Mouse (Mus musculus) right cerebral cortex, adult 18-20 months (tissue): Measurements from ENCODE around the gene Gcg.

ENCODE experiments used
- DNase-seq: peaks from one replicate; pipeline ENCODE4 v3.0.0; 2022; ENCODE audit warnings: mixed read lengths

Gene Gcg

DNA sequence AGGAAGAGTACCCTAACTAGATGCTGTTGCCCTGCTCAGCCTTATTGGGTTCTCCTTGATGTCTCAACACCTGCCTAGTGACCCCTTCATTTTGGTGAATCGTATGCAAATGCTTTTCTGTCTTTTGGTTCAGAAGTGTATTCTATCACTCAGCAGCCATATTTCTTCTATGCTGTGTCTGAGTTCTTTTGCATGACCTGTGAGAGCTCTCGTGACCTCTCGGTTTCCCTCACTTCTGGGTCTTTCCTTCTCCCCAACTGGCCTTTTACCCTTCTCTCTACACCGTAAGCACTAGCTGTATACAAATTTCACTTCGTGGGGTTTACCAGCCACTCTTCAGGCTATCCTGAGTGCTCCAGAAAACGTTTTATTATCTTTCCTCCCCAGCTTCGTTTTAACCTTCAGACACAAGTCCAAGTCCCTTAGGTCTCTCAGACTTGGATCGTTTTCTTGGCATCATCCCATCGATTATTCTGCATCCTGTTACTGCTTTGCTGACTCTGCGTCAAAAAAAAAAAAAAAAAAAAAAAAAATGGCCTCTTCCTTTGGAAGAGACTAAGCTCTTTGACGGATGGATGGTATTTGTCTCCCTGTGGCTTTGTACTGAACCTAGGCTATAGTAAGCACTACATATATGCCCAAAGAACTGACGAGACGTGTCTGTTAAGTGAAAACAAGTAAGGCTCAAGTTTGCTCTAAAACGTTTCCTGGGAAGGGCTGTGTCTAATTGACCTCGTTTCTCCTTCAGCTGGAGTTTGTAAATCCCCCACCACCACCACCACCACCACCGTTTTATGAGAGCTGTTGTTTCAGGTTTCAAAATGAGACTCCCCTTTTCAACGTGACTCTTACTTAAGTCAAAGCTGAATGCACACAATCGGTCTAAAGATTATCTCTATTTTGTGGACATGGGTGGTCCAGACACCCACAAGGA, 23.9 kb downstream of the Gcg start:
- no peak for DNase-seq

DNA sequence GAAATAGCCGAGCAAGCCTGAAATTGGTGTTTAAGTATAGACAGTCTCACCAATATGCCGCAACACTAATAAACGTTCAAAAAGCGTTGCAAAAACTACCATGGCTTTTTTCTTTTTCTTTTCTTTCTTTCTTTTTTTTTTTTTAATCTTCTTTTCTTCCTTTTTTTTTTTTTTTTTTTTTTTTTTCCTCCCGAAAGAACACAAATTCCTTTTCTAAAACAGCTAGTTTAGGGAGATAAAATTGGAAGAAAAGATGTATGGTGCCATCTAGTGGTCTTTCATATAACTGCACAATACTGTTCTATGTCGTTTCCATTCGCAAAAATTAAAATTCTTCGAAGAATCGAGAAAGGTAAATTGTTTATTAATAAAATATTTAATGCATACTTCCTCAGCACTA, 25.4 kb downstream of the Gcg start:
- no peak for DNase-seq

DNA sequence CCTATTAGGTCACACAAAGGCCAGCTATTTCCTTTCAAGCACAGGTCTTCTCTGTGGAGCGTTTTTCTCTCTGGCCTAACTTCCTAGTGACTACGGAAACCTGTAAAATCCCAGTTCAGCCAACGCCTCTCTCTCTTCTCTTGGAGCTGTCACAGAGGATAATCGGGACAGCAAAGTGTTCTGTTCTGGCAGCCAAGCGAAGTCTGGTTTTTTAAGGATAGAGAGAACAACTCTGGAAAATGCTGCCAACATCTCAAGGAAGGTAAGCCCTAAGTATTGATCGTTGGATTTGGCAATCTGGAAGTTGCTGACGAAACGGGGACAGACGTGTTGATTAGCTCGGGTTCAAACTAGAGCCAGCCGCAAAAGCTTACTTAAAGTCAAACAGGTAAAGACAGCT, 28.5 kb downstream of the Gcg start:
- peak; percentile 26 for DNase-seq

DNA sequence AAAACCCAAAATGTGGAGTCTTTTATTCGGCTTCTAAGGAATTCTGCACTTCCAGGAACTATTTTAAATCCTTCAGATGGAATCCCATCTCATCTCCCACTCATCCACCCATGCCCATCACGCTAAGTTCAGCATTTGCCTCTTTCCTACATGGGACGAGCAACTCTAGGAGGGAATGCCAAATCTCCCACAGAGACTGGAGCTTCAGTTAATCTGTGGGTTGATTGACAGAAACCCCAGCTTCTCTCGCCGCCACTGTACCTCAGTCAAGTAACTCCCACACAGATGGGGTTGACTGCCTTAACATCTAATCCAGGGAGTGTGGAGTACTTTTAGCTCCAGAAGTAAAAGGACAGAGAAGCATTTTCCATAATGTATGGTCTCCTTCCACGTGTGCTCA, 29.4 kb downstream of the Gcg start:
- DNase-seq = peak; percentile 75

DNA sequence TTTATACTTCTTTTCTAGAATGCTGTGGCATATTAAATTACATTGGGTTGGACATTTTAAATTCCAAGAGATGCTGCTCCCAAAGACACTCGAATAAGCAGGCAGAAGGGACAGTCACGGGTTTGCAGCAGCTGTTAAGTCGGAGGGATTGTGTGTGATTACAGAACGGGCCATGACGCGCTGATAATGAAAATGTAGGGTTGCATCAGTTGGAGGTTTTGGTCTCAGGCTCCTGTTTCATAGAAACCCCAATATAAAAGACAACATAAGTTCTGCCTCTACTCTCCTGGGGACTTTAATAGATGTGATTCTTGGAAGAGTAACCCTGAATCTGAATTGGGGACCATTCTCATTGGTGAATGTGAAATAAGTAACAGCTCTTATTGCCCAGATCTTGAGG, 33.1 kb downstream of the Gcg start:
- DNase-seq = no peak

DNA sequence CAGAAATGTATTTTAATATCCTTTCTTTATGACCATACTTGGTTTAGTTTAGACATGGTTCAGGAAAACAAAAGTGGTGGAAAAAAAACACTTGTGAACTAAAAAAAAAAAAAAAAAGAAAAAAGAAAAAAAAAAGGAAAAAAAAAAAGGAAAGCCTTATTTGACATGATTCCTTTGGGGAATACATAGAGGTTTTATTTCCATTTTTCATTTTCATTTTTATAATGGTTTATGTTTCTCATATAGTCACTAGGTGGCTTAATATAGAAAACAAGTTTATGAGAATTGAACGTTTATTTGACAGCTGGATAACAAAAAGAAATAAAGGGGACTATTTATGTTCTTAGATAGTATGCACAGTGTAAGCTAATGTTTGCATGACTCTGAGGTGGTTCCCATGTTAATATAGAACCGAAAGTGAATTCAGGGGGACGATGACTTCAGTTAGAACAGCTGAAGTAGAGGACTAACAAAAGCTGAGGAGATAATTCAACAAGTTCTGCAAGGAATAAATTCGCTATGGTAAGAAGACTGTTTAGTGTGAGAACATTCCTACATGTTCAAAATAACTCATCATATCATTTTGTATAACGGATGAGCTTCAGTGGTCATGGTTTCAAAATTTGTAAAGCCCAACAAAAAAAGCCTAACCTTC, 33.6 kb downstream of the Gcg start:
- DNase-seq = no peak

DNA sequence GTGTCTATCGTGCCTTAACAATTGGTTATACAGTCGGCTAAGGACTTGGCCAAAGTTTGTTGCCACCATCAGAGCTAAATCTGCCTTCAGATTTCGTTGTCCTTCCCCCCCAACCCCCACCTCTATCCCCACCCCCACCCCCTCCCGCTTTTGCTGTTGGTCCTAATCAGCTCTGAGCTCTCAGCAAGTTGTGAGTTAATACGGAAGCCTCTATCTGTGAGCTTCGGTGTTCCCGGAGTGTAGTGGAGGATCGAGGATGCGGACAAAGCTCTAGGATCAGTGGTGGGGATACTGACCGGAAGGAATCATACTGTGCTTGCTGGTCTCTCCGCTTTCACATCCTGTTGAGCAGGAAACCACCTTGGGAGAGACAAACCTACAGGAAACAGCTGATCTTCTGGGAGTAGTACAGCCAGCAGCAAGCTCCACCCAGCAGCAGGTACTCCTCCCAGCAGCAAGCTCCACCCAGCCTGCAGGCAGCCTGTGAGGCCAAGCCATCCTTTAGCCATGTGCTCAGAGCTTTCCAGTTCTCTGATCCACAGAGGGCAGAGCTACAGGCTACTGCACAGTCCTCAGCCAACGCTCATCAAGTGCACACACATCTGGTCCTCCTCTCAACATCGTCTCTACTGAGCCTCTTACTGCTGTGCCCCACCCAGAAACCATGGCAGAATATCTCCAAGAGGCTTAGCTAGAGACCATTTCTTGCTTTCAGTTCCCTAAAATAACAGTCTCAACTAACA, 42.5 kb downstream of the Gcg start:
- DNase-seq = no peak

DNA sequence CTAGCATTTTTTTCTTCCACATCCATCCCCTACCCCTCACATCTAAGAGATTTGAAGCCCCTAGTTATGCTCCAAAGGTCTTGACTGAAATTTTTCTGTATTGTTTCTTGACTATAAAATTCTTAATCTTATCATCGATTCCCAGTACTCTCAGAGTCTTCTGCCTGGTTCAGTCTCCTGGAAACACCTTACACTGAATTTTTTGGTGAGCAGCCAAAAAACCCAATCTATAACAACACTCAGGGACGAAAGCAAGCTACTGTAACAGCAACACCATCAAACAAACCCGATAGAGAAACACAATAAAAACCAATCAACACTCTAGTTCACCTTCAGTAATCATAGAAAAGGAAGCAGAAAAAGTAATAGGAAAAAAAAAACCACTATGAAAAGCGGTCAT, 43.4 kb downstream of the Gcg start:
- no peak for DNase-seq

DNA sequence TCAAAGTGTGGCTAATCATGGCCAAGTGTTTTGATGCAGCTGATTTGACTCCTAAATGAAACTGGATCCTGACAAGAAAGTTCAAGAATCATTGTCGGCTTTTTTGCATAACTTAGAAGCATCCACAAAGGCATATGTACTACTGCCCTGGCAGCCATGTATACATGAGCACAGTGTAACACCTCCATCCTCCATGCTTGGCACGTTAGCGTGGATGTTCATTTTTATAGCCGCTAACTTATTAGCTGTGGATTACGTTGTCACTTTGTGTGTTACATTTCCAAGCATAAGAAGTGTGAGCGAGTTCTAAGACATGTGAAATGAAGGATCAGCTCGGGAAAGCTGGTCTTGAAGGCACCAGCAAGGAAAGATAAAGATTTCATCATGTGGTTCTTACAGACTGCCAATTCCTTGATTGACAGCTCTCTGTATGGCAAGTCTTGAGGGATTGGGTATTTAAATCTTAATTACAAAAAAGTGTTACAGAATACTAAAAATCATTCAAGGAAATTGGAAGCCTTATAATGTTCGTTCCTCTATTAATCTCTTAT, 52.1 kb downstream of the Gcg start:
- no peak for DNase-seq

DNA sequence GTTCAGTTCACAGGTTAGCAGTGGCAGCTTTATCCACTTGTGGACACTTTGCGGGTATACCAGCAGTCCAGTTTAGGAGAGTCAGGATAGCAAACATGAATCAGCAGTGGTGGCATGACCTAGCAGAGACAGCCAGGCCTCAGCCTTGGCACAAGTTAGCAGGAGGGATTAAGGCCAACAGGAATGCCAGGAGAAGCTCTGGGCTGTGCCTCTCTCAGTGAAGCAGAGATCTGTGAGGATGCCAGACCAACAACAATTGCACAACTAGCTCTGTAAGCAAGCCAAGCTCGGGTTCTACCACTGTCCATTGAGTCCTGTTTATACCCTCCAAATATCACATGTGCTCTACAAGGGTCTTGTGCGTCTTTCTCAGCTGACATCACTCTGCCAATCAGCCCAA, 57.5 kb downstream of the Gcg start:
- no peak for DNase-seq
